Mouse (Mus musculus) brain, embryonic 14.5 days (tissue): ENCODE results near the gene Memo1. TPM values are rescaled to one million over a fixed set of nuclear protein-coding genes. Genes with fewer than 3 reads are reported as not detected.
A peak's percentile ranks its signal among the peaks of the same experiment; 100 is the strongest.
"Not testable (repeated sequence)": the region's sequence is repeated elsewhere in the genome, so short reads cannot be mapped to it uniquely, and the experiment has no call there.

Experiments used
- DNase-seq: peaks from one replicate; pipeline ENCODE4 v3.0.0-alpha.2; 2011; ENCODE audit warnings: low read depth
- CTCF ChIP-seq: fragments of 200-500 bp; IDR thresholded peaks from 2 replicates; pipeline ENCODE4 v1.5.1; 2012; ENCODE audit warnings: inconsistent platforms, mild to moderate bottlenecking, moderate library complexity, borderline replicate concordance; ENCODE audit not compliant: insufficient read depth, insufficient read length; ENCODE audit errors: extremely low read depth
- POLR2A ChIP-seq: fragments of 200-500 bp; IDR thresholded peaks from 2 replicates; pipeline ENCODE4 v1.6.1; 2012; ENCODE audit warnings: mild to moderate bottlenecking, inconsistent platforms, borderline replicate concordance; ENCODE audit not compliant: poor library complexity, insufficient read depth, insufficient read length, severe bottlenecking; ENCODE audit errors: extremely low read depth
- polyA plus RNA-seq: library from polyadenylated mRNA; depleted of rRNA; stranded (reverse); fragments of >200 nt; gene quantifications from 2 replicates; pipeline ENCODE4 v1.2.3, GENCODE M21; 2012

Memo1 gene
- polyA plus RNA-seq, 1 experiment: 67.6 TPM

GRCm38 (mm10) chr17:74217304-74217703, 78.0 kb downstream of the Memo1 start:
- TF ChIP-seq CTCF: no peak
- no peak for DNase-seq

GRCm38 (mm10) chr17:74212831-74213524, 82.3 kb downstream of the Memo1 start:
- not testable (repeated sequence) for DNase-seq

GRCm38 (mm10) chr17:74209143-74209908, 86.0 kb downstream of the Memo1 start:
- TF ChIP-seq POLR2A (no peak), CTCF (no peak)
- DNase-seq: no peak

- TF ChIP-seq POLR2A: no peak
- DNase-seq: peak; percentile 42
Observed at GRCm38 (mm10) chr17:74195943-74196342, 99.4 kb downstream of the Memo1 start.

GRCm38 (mm10) chr17:74194755-74195154, 100.6 kb downstream of the Memo1 start:
- peak; percentile 33 for DNase-seq
- TF ChIP-seq CTCF (no peak), POLR2A (no peak)

- DNase-seq: peak; percentile 22
- TF ChIP-seq POLR2A: no peak
- TF ChIP-seq CTCF: peak; percentile 22; the same call in 1 of the 2 replicates
Observed at GRCm38 (mm10) chr17:74193463-74193862, 101.9 kb downstream of the Memo1 start.

- no peak for DNase-seq
Observed at GRCm38 (mm10) chr17:74191446-74191845, 103.9 kb downstream of the Memo1 start.

GRCm38 (mm10) chr17:74186197-74186596, 109.1 kb downstream of the Memo1 start:
- DNase-seq: peak; percentile 34

More at GRCm38 (mm10) chr17:74191446-74191845, 103.9 kb downstream of the Memo1 start:
- no peak for TF ChIP-seq CTCF
- TF ChIP-seq POLR2A: no peak

GRCm38 (mm10) chr17:74184739-74185138, 110.6 kb downstream of the Memo1 start:
- no peak for DNase-seq
- TF ChIP-seq CTCF (no peak), POLR2A (no peak)

More at GRCm38 (mm10) chr17:74186197-74186596, 109.1 kb downstream of the Memo1 start:
- TF ChIP-seq CTCF (no peak), POLR2A (no peak)

GRCm38 (mm10) chr17:74180889-74181288, 114.4 kb downstream of the Memo1 start:
- DNase-seq: no peak
- TF ChIP-seq CTCF (no peak), POLR2A (no peak)

- DNase-seq: not testable (repeated sequence)
Observed at GRCm38 (mm10) chr17:74179640-74180039, 115.7 kb downstream of the Memo1 start.

GRCm38 (mm10) chr17:74173726-74174125, 121.6 kb downstream of the Memo1 start:
- no peak for DNase-seq
- no peak for TF ChIP-seq POLR2A
- TF ChIP-seq CTCF: no peak
